Mouse (Mus musculus) stomach, postnatal 0 days (tissue): ENCODE results near the gene Ttll8. TPM values are rescaled to one million over a fixed set of nuclear protein-coding genes. Genes with fewer than 3 reads are reported as not detected.

Source experiments
- ATAC-seq: fragments of 200-750 bp; cut with Nextera tagmentation; 2 replicates; pipeline ENCODE4 v1.8.0; 2017; ENCODE audit not compliant: low FRiP score, low TSS enrichment
- DNase-seq: peaks from one replicate; pipeline ENCODE4 v3.0.0-alpha.2; 2016; ENCODE audit warnings: low spot score
- H3K27ac ChIP-seq: fragments of 300-500 bp; sonication (generic); replicated peaks from 2 replicates; pipeline ENCODE4 v1.5.1; 2014; ENCODE audit warnings: mild to moderate bottlenecking, control low read depth
- H3K27me3 ChIP-seq: fragments of 300-500 bp; sonication (generic); 2 replicates; pipeline ENCODE4 v1.6.1; 2014; ENCODE audit warnings: low read length; ENCODE audit not compliant: control insufficient read depth, insufficient read depth
- H3K36me3 ChIP-seq: fragments of 300-500 bp; sonication (generic); 2 replicates; pipeline ENCODE4 v1.6.1; 2014; ENCODE audit warnings: low read length, mixed read lengths; ENCODE audit not compliant: control insufficient read depth, insufficient read depth
- H3K4me1 ChIP-seq: fragments of 300-500 bp; sonication (generic); replicated peaks from 2 replicates; pipeline ENCODE4 v1.6.1; 2014; ENCODE audit warnings: antibody characterized with exemption; ENCODE audit not compliant: control insufficient read depth, insufficient read depth
- H3K4me2 ChIP-seq: fragments of 300-500 bp; sonication (generic); replicated peaks from 2 replicates; pipeline ENCODE4 v1.6.1; 2014; ENCODE audit warnings: low read depth, mild to moderate bottlenecking, control low read depth, moderate library complexity
- H3K4me3 ChIP-seq: fragments of 300-500 bp; sonication (generic); 2 replicates; pipeline ENCODE4 v1.5.1; 2014; ENCODE audit warnings: low read depth, low read length, control low read depth
- H3K9ac ChIP-seq: fragments of 300-500 bp; sonication (generic); 2 replicates; pipeline ENCODE4 v1.6.1; 2014; ENCODE audit warnings: mild to moderate bottlenecking, low read length, control low read depth, mixed read lengths
- H3K9me3 ChIP-seq: fragments of 300-500 bp; sonication (generic); 2 replicates; pipeline ENCODE4 v1.6.1; 2016; ENCODE audit warnings: low read length; ENCODE audit not compliant: control insufficient read depth
- CTCF ChIP-seq: IDR thresholded peaks from 2 replicates; pipeline ENCODE4 v1.5.1; 2016; ENCODE audit warnings: antibody characterized with exemption, low read depth, mild to moderate bottlenecking, moderate library complexity
- EP300 ChIP-seq: optimal IDR thresholded peaks from 2 replicates; pipeline ENCODE3; 2016; ENCODE audit warnings: antibody characterized with exemption
- WGBS: fragments of 180-500 bp; shearing (Covaris S2); extraction: QIAGEN DNeasy Blood & Tissue Kit; methylation state at CpG from one replicate; pipeline ENCODE4 v1.1.7; 2014; 5-methylcytosine and 5-hydroxymethylcytosine counted together
- polyA plus RNA-seq: library from polyadenylated mRNA; unstranded; fragments of >200 nt; fragmentation: Nextera tagmentation; extraction: Ambion mirVana; gene quantifications from 2 replicates; pipeline ENCODE4 v1.2.1, GENCODE M21; 2015

Ttll8 gene
- polyA plus RNA-seq, 1 experiment from 2014 or later = not detected

GRCm38 (mm10) chr15:88854119-88854968, 99.9 kb downstream of the Ttll8 start:
- no peak for DNase-seq
- ATAC-seq = no peak
- no peak overlapping the region for H3K4me2 ChIP-seq
- H3K4me1 ChIP-seq = peaks cover 9% of the 10 kb centered on the region
- H3K36me3 ChIP-seq = no peaks in the 10 kb centered on the region
- H3K4me3 ChIP-seq = no peak overlapping the region
- 34% methylated on average over 6 of the region's 6 CpGs for WGBS
- H3K9me3 ChIP-seq = no peaks in the 10 kb centered on the region
- H3K27ac ChIP-seq = peak overlapping the region; percentile 35
- H3K27me3 ChIP-seq = no peaks in the 10 kb centered on the region
- TF ChIP-seq CTCF (no peak), EP300 (no peak)
- H3K9ac ChIP-seq = no peak overlapping the region

- Histone ChIP-seq H3K27me3 (no peaks in the 10 kb centered on the region), H3K27ac (peak overlapping the region; percentile 89), H3K9me3 (no peaks in the 10 kb centered on the region), H3K36me3 (no peaks in the 10 kb centered on the region), H3K4me2 (no peak overlapping the region), H3K4me3 (no peak overlapping the region), H3K9ac (no peak overlapping the region), H3K4me1 (peaks cover 11% of the 10 kb centered on the region)
- 53% methylated on average over 9 of the region's 9 CpGs for WGBS
- TF ChIP-seq CTCF = no peak
- no peak for TF ChIP-seq EP300
- no peak for DNase-seq
- no peak for ATAC-seq
Measured at GRCm38 (mm10) chr15:88853106-88853505, 101.1 kb downstream of the Ttll8 start.

- Histone ChIP-seq H3K4me2 (no peak overlapping the region), H3K4me1 (peaks cover 11% of the 10 kb centered on the region)
Measured at GRCm38 (mm10) chr15:88851507-88852149, 102.6 kb downstream of the Ttll8 start.

GRCm38 (mm10) chr15:88851076-88851475, 103.1 kb downstream of the Ttll8 start:
- H3K9ac ChIP-seq = peak overlapping the region; percentile 47
- peak overlapping the region; percentile 95 for H3K27ac ChIP-seq
- H3K9me3 ChIP-seq = no peaks in the 10 kb centered on the region
- no peaks in the 10 kb centered on the region for H3K36me3 ChIP-seq
- no peak overlapping the region for H3K4me3 ChIP-seq
- 38% methylated on average over 3 of the region's 3 CpGs for WGBS
- no peaks in the 10 kb centered on the region for H3K27me3 ChIP-seq
- TF ChIP-seq EP300 = no peak
- no peak for TF ChIP-seq CTCF
- DNase-seq (no peak), ATAC-seq (peak; percentile 4; the same call in 1 of the 2 replicates)
- H3K4me2 ChIP-seq = peak overlapping the region; percentile 0; the same call in 1 of the 2 replicates
- H3K4me1 ChIP-seq = peaks cover 11% of the 10 kb centered on the region

More at GRCm38 (mm10) chr15:88851507-88852149, 102.6 kb downstream of the Ttll8 start:
- H3K27me3 ChIP-seq = no peaks in the 10 kb centered on the region
- no peaks in the 10 kb centered on the region for H3K36me3 ChIP-seq
- TF ChIP-seq CTCF (peak; percentile 54), EP300 (no peak)
- H3K9ac ChIP-seq = no peak overlapping the region
- H3K27ac ChIP-seq = peak overlapping the region; percentile 95
- WGBS = 55% methylated on average over 9 of the region's 10 CpGs
- peak; percentile 87 for ATAC-seq
- no peak overlapping the region for H3K4me3 ChIP-seq
- peak; percentile 95 for DNase-seq
- H3K9me3 ChIP-seq = no peaks in the 10 kb centered on the region

GRCm38 (mm10) chr15:88850146-88850826, 103.9 kb downstream of the Ttll8 start:
- Histone ChIP-seq H3K4me2 (no peak overlapping the region; the same call in 1 of the 2 replicates), H3K9ac (peak overlapping the region; percentile 27; the same call in 1 of the 2 replicates), H3K36me3 (no peaks in the 10 kb centered on the region), H3K27me3 (no peaks in the 10 kb centered on the region), H3K9me3 (no peaks in the 10 kb centered on the region), H3K27ac (peak overlapping the region; percentile 95), H3K4me1 (peaks cover 11% of the 10 kb centered on the region), H3K4me3 (no peak overlapping the region)
- ATAC-seq (peak; percentile 89), DNase-seq (peak; percentile 98)
- 33% methylated on average over 10 of the region's 10 CpGs for WGBS
- TF ChIP-seq CTCF (no peak), EP300 (no peak)
